Mouse (Mus musculus) MEL (cell line): ENCODE results near the gene Serf2.

Experiments used
- RAD21 ChIP-seq: IDR thresholded peaks from 2 replicates; pipeline ENCODE4 v1.6.1; 2011; ENCODE audit warnings: mild to moderate bottlenecking, low read depth, low read length, improper control_type of control experiment
- ZMIZ1 ChIP-seq: IDR thresholded peaks from 2 replicates; pipeline ENCODE4 v1.6.1; 2012; ENCODE audit warnings: low read depth, mild to moderate bottlenecking, inconsistent platforms, low read length, improper control_type of control experiment, moderate library complexity

GRCm38 (mm10) chr2:121414139-121414685 is 34.8 kb upstream of the Serf2 start:
- no peak for TF ChIP-seq ZMIZ1
- TF ChIP-seq RAD21: no peak
